Mouse (Mus musculus): Measurements from ENCODE around the gene Gm9195. TPM values are rescaled to one million over a fixed set of nuclear protein-coding genes. Genes with fewer than 3 reads are reported as not detected.

The Gm9195 gene
- polyA plus RNA-seq, 1 experiment from 2014 or later = not detected

- Histone ChIP-seq H3K9ac (replicated peaks) (no peak overlapping the region), H3K27me3 (ENCODE audit: insufficient read depth, low read length) (no peaks in the 10 kb centered on the region), H3K9me3 (ENCODE audit: low read length) (no peaks in the 10 kb centered on the region), H3K4me3 (ENCODE audit: low read depth, low read length) (no peak overlapping the region), H3K36me3 (replicated peaks; ENCODE audit: insufficient read depth, low read length) (no peaks in the 10 kb centered on the region), H3K4me2 (ENCODE audit: low read depth, low read length) (no peak overlapping the region), H3K27ac (ENCODE audit: low read depth) (no peak overlapping the region), H3K4me1 (ENCODE audit: insufficient read depth) (no peaks in the 10 kb centered on the region)
- 69% methylated on average over 1 of the region's 1 CpGs for WGBS (ENCODE audit: insufficient replicate concordance)
- DNase-seq (no peak), ATAC-seq (no peak)
- no peak for TF ChIP-seq CTCF (IDR thresholded peaks at IDR 0.05; ENCODE audit: low read depth)
Observed at GRCm38 (mm10) chr14:72493775-72494174, 2.1 kb upstream of the Gm9195 start.

- WGBS (ENCODE audit: insufficient replicate concordance) = 98% methylated on average over 3 of the region's 3 CpGs
- Histone ChIP-seq H3K4me2 (ENCODE audit: low read depth, low read length) (no peak overlapping the region), H3K27ac (ENCODE audit: low read depth) (no peak overlapping the region), H3K9ac (replicated peaks) (no peak overlapping the region), H3K27me3 (ENCODE audit: insufficient read depth, low read length) (no peaks in the 10 kb centered on the region), H3K9me3 (ENCODE audit: low read length) (no peaks in the 10 kb centered on the region), H3K4me1 (ENCODE audit: insufficient read depth) (no peaks in the 10 kb centered on the region), H3K4me3 (ENCODE audit: low read depth, low read length) (no peak overlapping the region), H3K36me3 (replicated peaks; ENCODE audit: insufficient read depth, low read length) (no peaks in the 10 kb centered on the region)
- DNase-seq (no peak), ATAC-seq (no peak)
- no peak for TF ChIP-seq EP300 (IDR thresholded peaks at IDR 0.05; ENCODE audit: low read depth)
Observed at GRCm38 (mm10) chr14:72490367-72490766, 1.3 kb downstream of the Gm9195 start.

DNA sequence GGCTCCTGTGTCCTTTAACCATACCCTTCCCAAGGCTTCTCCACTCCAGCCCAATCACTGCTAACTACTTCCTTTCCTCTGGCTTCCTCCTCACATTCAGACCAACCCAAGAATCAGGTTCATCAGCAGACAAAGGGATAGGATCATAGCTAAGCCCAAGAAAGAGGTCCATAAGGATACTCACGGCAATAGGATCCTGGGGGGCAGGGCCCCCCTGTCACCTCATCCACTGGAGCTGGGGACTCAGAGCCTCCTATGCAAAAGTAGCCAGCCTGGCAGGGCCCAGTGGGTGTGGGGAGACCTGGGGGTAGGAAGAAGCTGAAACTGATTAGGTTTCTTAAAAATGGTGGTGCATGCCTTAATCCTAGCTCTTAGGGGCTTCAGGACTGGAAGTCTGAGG is 17.1 kb downstream of the Gm9195 start:
- Histone ChIP-seq H3K4me2 (ENCODE audit: low read depth, low read length) (no peak overlapping the region), H3K36me3 (replicated peaks; ENCODE audit: insufficient read depth, low read length) (no peaks in the 10 kb centered on the region), H3K9ac (replicated peaks) (no peak overlapping the region), H3K9me3 (ENCODE audit: low read length) (no peaks in the 10 kb centered on the region; the same call in 1 of the 2 replicates), H3K4me1 (ENCODE audit: insufficient read depth) (no peaks in the 10 kb centered on the region), H3K27me3 (ENCODE audit: insufficient read depth, low read length) (no peaks in the 10 kb centered on the region), H3K4me3 (ENCODE audit: low read depth, low read length) (no peak overlapping the region), H3K27ac (ENCODE audit: low read depth) (no peak overlapping the region)
- WGBS (ENCODE audit: insufficient replicate concordance) = 62% methylated on average over 1 of the region's 1 CpGs
- no peak for ATAC-seq
- no peak for TF ChIP-seq EP300 (IDR thresholded peaks at IDR 0.05; ENCODE audit: low read depth)
- TF ChIP-seq CTCF (IDR thresholded peaks at IDR 0.05; ENCODE audit: low read depth) = no peak
- no peak for DNase-seq

GRCm38 (mm10) chr14:72468429-72468828 is 23.2 kb downstream of the Gm9195 start:
- no peaks in the 10 kb centered on the region for H3K9me3 ChIP-seq (ENCODE audit: low read length)
- H3K4me2 ChIP-seq (ENCODE audit: low read depth, low read length) = no peak overlapping the region
- H3K4me1 ChIP-seq (ENCODE audit: insufficient read depth) = no peaks in the 10 kb centered on the region
- no peak for ATAC-seq
- TF ChIP-seq CTCF (IDR thresholded peaks at IDR 0.05; ENCODE audit: low read depth) (no peak), EP300 (IDR thresholded peaks at IDR 0.05; ENCODE audit: low read depth) (no peak)
- no peak for DNase-seq
- 40% methylated on average over 4 of the region's 4 CpGs for WGBS (ENCODE audit: insufficient replicate concordance)
- H3K4me3 ChIP-seq (ENCODE audit: low read depth, low read length) = no peak overlapping the region
- no peaks in the 10 kb centered on the region for H3K36me3 ChIP-seq (replicated peaks; ENCODE audit: insufficient read depth, low read length)
- H3K27ac ChIP-seq (ENCODE audit: low read depth) = no peak overlapping the region
- no peaks in the 10 kb centered on the region for H3K27me3 ChIP-seq (ENCODE audit: insufficient read depth, low read length)
- no peak overlapping the region for H3K9ac ChIP-seq (replicated peaks)

- no peak overlapping the region for H3K4me2 ChIP-seq (ENCODE audit: low read depth, low read length)
- no peak overlapping the region for H3K4me3 ChIP-seq (ENCODE audit: low read depth, low read length)
- DNase-seq (no peak), ATAC-seq (no peak)
- 82% methylated on average over 3 of the region's 3 CpGs for WGBS (ENCODE audit: insufficient replicate concordance)
- H3K9me3 ChIP-seq (ENCODE audit: low read length) = no peaks in the 10 kb centered on the region
- TF ChIP-seq EP300 (IDR thresholded peaks at IDR 0.05; ENCODE audit: low read depth) (no peak), CTCF (IDR thresholded peaks at IDR 0.05; ENCODE audit: low read depth) (no peak)
- no peak overlapping the region for H3K9ac ChIP-seq (replicated peaks)
- no peak overlapping the region for H3K27ac ChIP-seq (ENCODE audit: low read depth)
- H3K36me3 ChIP-seq (replicated peaks; ENCODE audit: insufficient read depth, low read length) = no peaks in the 10 kb centered on the region
- H3K4me1 ChIP-seq (ENCODE audit: insufficient read depth) = no peaks in the 10 kb centered on the region
- no peaks in the 10 kb centered on the region for H3K27me3 ChIP-seq (ENCODE audit: insufficient read depth, low read length)
Observed at GRCm38 (mm10) chr14:72466384-72466783, 25.3 kb downstream of the Gm9195 start.

- Histone ChIP-seq H3K4me3 (ENCODE audit: low read depth, low read length) (no peak overlapping the region), H3K9me3 (ENCODE audit: low read length) (no peaks in the 10 kb centered on the region), H3K9ac (replicated peaks) (no peak overlapping the region), H3K4me1 (ENCODE audit: insufficient read depth) (no peaks in the 10 kb centered on the region), H3K27me3 (ENCODE audit: insufficient read depth, low read length) (no peaks in the 10 kb centered on the region), H3K27ac (ENCODE audit: low read depth) (no peak overlapping the region), H3K4me2 (ENCODE audit: low read depth, low read length) (no peak overlapping the region), H3K36me3 (replicated peaks; ENCODE audit: insufficient read depth, low read length) (no peaks in the 10 kb centered on the region)
- TF ChIP-seq CTCF (IDR thresholded peaks at IDR 0.05; ENCODE audit: low read depth) (no peak), EP300 (IDR thresholded peaks at IDR 0.05; ENCODE audit: low read depth) (no peak)
- ATAC-seq = no peak
- WGBS (ENCODE audit: insufficient replicate concordance) = 53% methylated on average over 1 of the region's 1 CpGs
- DNase-seq = no peak
Observed at GRCm38 (mm10) chr14:72461591-72461990, 30.0 kb downstream of the Gm9195 start.

DNA sequence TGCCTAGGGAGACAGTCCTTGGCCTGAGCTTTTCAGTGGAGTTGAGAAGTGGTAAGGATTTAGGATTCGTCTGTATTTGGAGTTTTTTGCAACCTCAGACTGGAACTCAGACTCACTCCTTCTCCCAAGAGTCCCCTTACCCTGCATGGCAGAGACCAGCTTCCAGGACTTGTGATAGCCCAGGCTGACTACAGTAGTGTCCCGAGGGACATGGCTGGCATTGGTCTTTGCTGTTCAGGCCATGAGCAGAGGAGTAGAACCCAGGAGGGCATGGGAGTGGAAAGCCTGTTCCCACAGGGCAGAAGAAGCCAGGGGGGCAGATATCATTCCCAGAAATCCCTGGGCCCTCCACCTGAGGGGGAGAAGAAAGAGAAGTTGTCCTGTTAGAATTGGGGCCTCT is 31.3 kb downstream of the Gm9195 start:
- Histone ChIP-seq H3K27me3 (ENCODE audit: insufficient read depth, low read length) (no peaks in the 10 kb centered on the region), H3K4me3 (ENCODE audit: low read depth, low read length) (no peak overlapping the region), H3K36me3 (replicated peaks; ENCODE audit: insufficient read depth, low read length) (no peaks in the 10 kb centered on the region), H3K9ac (replicated peaks) (no peak overlapping the region), H3K27ac (ENCODE audit: low read depth) (no peak overlapping the region), H3K4me1 (ENCODE audit: insufficient read depth) (no peaks in the 10 kb centered on the region), H3K9me3 (ENCODE audit: low read length) (no peaks in the 10 kb centered on the region), H3K4me2 (ENCODE audit: low read depth, low read length) (no peak overlapping the region)
- TF ChIP-seq CTCF (IDR thresholded peaks at IDR 0.05; ENCODE audit: low read depth) (no peak), EP300 (IDR thresholded peaks at IDR 0.05; ENCODE audit: low read depth) (no peak)
- 56% methylated on average over 2 of the region's 2 CpGs for WGBS (ENCODE audit: insufficient replicate concordance)
- ATAC-seq (no peak), DNase-seq (no peak)

Measured in liver, postnatal 0 days (tissue).